ENCODE assay signal across 13 mouse cellular contexts in the genomic region with DNA sequence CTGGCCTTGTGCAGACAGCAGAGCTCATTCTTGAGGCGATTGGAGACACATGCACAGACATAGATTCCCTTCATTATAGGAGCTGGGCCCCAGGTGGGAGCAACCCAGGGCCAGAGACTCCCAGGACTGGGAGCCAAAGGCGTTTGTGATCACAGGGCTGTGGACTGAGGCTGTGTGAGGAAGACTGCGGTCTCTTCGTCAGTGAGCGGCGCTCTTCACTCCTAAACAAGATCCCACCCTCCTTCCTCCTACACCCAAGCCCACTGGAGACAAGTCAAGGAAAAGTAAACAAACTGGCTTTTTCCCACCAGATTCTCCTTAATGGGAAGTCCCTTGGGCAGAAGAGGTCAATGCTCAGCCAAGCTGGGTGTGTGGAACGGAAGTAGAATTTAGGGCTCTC.
"Had no signal": no experiment of that assay in that cellular context is flagged by ENCODE, and none has a peak within 500 bp of the region (broad histone marks: within the 10 kb centered on the region; RNA-seq: fewer than 3 reads in every experiment).

No protein-coding gene starts in this region.

- H3K9me3 ChIP-seq: kidney, embryonic 15.5 days; limb, embryonic 15.5 days; midbrain, embryonic 13.5 days had no signal

- H3K27ac ChIP-seq: kidney, embryonic 15.5 days; left cerebral cortex, adult 2 months; limb, embryonic 15.5 days; liver, embryonic 14.5 days; macrophage; midbrain, embryonic 13.5 days had no signal

- ATAC-seq: intestine, embryonic 16.5 days; midbrain, embryonic 13.5 days had no signal

- H3K4me3 ChIP-seq: kidney, embryonic 15.5 days; left cerebral cortex, adult 2 months; limb, embryonic 15.5 days; midbrain, embryonic 13.5 days had no signal

- H3K9ac ChIP-seq: kidney, embryonic 15.5 days; limb, embryonic 15.5 days; liver, embryonic 14.5 days; midbrain, embryonic 13.5 days had no signal

- H3K4me2 ChIP-seq: kidney, embryonic 15.5 days; limb, embryonic 15.5 days; midbrain, embryonic 13.5 days had no signal

- H3K4me1 ChIP-seq: megakaryocyte, embryonic 14.5 days had no signal

- H3K36me3 ChIP-seq: kidney, embryonic 15.5 days; limb, embryonic 15.5 days; midbrain, embryonic 13.5 days had no signal

- DNase-seq: kidney, adult 2 months; kidney, postnatal 14 days; right cerebral cortex, adult 18-20 months; right cerebral cortex, postnatal 25 days; thymus, postnatal 4 days had no signal
